Mouse (Mus musculus) small intestine, adult 2 months (tissue): ENCODE data around the gene Rbm44.

Source experiments
- CTCF ChIP-seq: fragments of 200-500 bp; IDR thresholded peaks from 2 replicates; pipeline ENCODE4 v1.5.1; 2012; ENCODE audit warnings: low read depth, mild to moderate bottlenecking, control low read depth, inconsistent platforms, low read length, moderate library complexity, mixed read lengths; ENCODE audit not compliant: insufficient replicate concordance, insufficient read length; ENCODE audit errors: extremely low read depth
- POLR2A ChIP-seq: fragments of 200-500 bp; IDR thresholded peaks from 2 replicates; pipeline ENCODE4 v1.6.1; 2012; ENCODE audit warnings: low read depth, mild to moderate bottlenecking, control low read depth, inconsistent platforms, low read length, moderate library complexity

DNA sequence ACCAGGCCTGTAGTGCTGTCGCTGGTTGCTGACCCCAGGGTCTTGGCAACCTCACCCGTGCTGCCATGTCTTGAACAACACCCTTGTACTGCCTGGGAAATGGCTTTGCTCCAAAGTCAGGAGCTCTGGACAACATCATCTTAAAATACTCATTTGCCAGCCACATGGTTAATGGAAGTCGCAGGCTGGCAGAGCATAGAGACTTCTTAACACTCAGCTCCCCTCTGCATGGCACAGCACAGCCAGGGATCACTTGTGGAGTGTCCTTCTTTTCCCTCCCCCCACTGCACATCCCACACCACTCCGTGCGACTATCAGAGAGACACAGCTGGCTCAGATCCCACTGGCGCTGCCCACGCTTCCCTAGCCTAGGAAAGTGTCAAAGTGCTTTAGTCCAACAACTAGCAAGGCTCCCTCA, 66.7 kb downstream of the Rbm44 start:
- no peak for TF ChIP-seq POLR2A
- no peak for TF ChIP-seq CTCF
